Mouse (Mus musculus) intestine, embryonic 14.5 days (tissue): Measurements from ENCODE around the gene Ncaph2. TPM values are rescaled to one million over a fixed set of nuclear protein-coding genes. Genes with fewer than 3 reads are reported as not detected.

ENCODE experiments used
- ATAC-seq: fragments of 200-750 bp; cut with Nextera tagmentation; replicated peaks from 2 replicates; pipeline ENCODE4 v1.8.0; 2017; ENCODE audit warnings: low read depth, moderate number of reproducible peaks, moderate TSS enrichment, moderate library complexity; ENCODE audit not compliant: low FRiP score, low TSS enrichment
- DNase-seq: peaks from one replicate; pipeline ENCODE4 v3.0.0-alpha.2; 2018; ENCODE audit warnings: low spot score
- H3K27ac ChIP-seq: fragments of 300-500 bp; sonication (generic); 2 replicates; pipeline ENCODE4 v1.5.1; 2014; ENCODE audit warnings: low read depth, mild to moderate bottlenecking, control low read depth
- H3K27me3 ChIP-seq: fragments of 300-500 bp; sonication (generic); replicated peaks from 2 replicates; pipeline ENCODE4 v1.6.1; 2014; ENCODE audit warnings: low read length, control low read depth; ENCODE audit not compliant: control insufficient read depth, insufficient read depth
- H3K36me3 ChIP-seq: fragments of 300-500 bp; sonication (generic); 2 replicates; pipeline ENCODE4 v1.6.1; 2014; ENCODE audit warnings: low read length, control low read depth; ENCODE audit not compliant: control insufficient read depth, insufficient read depth
- H3K4me1 ChIP-seq: fragments of 300-500 bp; sonication (generic); replicated peaks from 2 replicates; pipeline ENCODE4 v1.6.1; 2014; ENCODE audit warnings: low read length, control low read depth, mixed read lengths; ENCODE audit not compliant: control insufficient read depth, insufficient read depth
- H3K4me2 ChIP-seq: fragments of 300-500 bp; sonication (generic); 2 replicates; pipeline ENCODE4 v1.6.1; 2014; ENCODE audit warnings: low read length
- H3K4me3 ChIP-seq: fragments of 300-500 bp; sonication (generic); 2 replicates; pipeline ENCODE4 v1.5.1; 2014; ENCODE audit warnings: low read depth, low read length, control low read depth, mixed read lengths
- H3K9ac ChIP-seq: fragments of 300-500 bp; sonication (generic); 2 replicates; pipeline ENCODE4 v1.6.1; 2014; ENCODE audit warnings: mild to moderate bottlenecking, low read length
- H3K9me3 ChIP-seq: fragments of 300-500 bp; sonication (generic); 2 replicates; pipeline ENCODE4 v1.6.1; 2016; ENCODE audit warnings: low read length, control low read depth; ENCODE audit not compliant: control insufficient read depth
- WGBS: fragments of 180-500 bp; shearing (Covaris S2); extraction: QIAGEN DNeasy Blood & Tissue Kit; methylation state at CpG from one replicate; pipeline ENCODE4 v1.1.7; 2014; 5-methylcytosine and 5-hydroxymethylcytosine counted together
- polyA plus RNA-seq: library from polyadenylated mRNA; unstranded; fragments of >200 nt; fragmentation: Nextera tagmentation; extraction: Ambion mirVana; gene quantifications from 2 replicates; pipeline ENCODE4 v1.2.1, GENCODE M21; 2014

Gene Ncaph2
- polyA plus RNA-seq, 1 experiment from 2014 or later: 157 TPM

- 79% methylated on average over 14 of the region's 14 CpGs for WGBS
- H3K9me3 ChIP-seq: no peaks in the 10 kb centered on the region
- no peak overlapping the region for H3K4me3 ChIP-seq
- ATAC-seq (no peak), DNase-seq (no peak)
- no peaks in the 10 kb centered on the region for H3K27me3 ChIP-seq
- H3K4me1 ChIP-seq: no peaks in the 10 kb centered on the region
- H3K9ac ChIP-seq: no peak overlapping the region
- no peaks in the 10 kb centered on the region for H3K36me3 ChIP-seq
- no peak overlapping the region for H3K27ac ChIP-seq
- H3K4me2 ChIP-seq: no peak overlapping the region
Measured at GRCm38 (mm10) chr15:89336422-89336821, 19.1 kb upstream of the Ncaph2 start.

DNA sequence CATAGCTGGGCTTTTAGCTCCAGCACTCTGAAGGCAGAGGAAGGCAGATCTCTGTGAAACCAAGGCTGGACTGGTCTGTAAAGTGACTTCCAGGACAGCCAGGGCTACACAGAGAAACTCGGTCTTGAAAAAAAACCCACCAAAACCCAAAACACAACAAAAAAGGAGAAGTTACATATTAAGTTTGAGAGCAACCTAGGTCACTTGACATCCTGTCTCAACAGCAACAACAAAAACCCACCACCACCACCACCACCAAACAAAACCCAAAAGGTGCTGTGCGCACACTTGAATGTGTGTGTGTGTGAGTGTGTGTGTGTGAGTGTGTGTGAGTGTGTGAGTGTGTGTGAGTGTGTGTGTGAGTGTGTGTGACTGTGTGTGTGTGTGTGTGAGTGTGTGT, 15.8 kb upstream of the Ncaph2 start:
- no peaks in the 10 kb centered on the region for H3K27me3 ChIP-seq
- DNase-seq (no peak), ATAC-seq (no peak)
- no peaks in the 10 kb centered on the region for H3K36me3 ChIP-seq
- H3K9me3 ChIP-seq: no peaks in the 10 kb centered on the region
- H3K4me2 ChIP-seq: no peak overlapping the region
- no peaks in the 10 kb centered on the region for H3K4me1 ChIP-seq
- 85% methylated on average over 2 of the region's 2 CpGs for WGBS
- H3K4me3 ChIP-seq: no peak overlapping the region
- no peak overlapping the region for H3K27ac ChIP-seq
- no peak overlapping the region for H3K9ac ChIP-seq

DNA sequence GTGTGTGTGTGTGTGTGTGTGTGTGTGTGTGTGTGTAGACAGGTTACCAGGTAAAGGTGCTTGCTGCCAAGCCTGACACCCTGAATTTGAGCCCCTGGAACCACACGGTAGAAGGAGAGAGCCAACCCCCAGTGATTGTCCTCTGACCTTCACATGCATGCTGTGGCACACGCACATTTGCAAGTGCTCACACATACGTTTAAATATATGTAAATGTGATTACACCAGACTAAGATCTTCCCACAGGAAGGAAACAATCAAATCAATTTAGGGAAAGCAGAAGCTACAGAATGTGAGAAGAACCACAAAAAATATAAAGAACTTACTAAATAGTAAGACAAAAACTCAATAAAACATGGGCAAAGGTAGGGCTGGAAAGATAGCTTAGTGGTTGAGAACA, 15.4 kb upstream of the Ncaph2 start:
- H3K27me3 ChIP-seq: no peaks in the 10 kb centered on the region
- DNase-seq (no peak), ATAC-seq (no peak)
- no peak overlapping the region for H3K9ac ChIP-seq
- H3K36me3 ChIP-seq: no peaks in the 10 kb centered on the region
- no peak overlapping the region for H3K4me2 ChIP-seq
- no peaks in the 10 kb centered on the region for H3K4me1 ChIP-seq
- WGBS: 78% methylated on average over 3 of the region's 3 CpGs
- no peaks in the 10 kb centered on the region for H3K9me3 ChIP-seq
- H3K4me3 ChIP-seq: no peak overlapping the region
- H3K27ac ChIP-seq: no peak overlapping the region

DNA sequence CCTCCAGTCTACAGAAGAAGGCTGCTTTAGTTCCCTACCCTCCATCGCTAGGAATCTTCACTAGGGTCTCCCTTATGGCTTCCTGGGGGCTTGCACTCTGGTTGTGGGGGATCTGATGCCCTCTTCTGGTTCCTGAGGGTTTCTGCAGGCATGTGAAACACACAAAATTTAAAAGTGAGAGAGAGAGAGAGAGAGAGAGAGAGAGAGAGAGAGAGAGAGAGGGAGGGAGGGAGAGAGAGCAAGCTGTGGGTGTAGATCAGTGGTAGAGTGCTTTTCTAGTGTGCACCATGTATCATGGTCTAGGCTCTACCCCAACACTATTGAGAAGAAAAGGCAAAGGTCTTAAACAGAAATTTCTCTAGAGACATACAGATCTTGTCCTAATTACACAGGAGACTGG, 13.8 kb upstream of the Ncaph2 start:
- no peaks in the 10 kb centered on the region for H3K27me3 ChIP-seq
- 50% methylated on average over 1 of the region's 1 CpGs for WGBS
- H3K4me3 ChIP-seq: no peak overlapping the region
- H3K27ac ChIP-seq: no peak overlapping the region
- DNase-seq (no peak), ATAC-seq (no peak)
- H3K9ac ChIP-seq: no peak overlapping the region
- no peaks in the 10 kb centered on the region for H3K4me1 ChIP-seq
- H3K36me3 ChIP-seq: no peaks in the 10 kb centered on the region
- H3K9me3 ChIP-seq: no peaks in the 10 kb centered on the region
- no peak overlapping the region for H3K4me2 ChIP-seq

GRCm38 (mm10) chr15:89343325-89343724, 12.2 kb upstream of the Ncaph2 start:
- 88% methylated on average over 3 of the region's 3 CpGs for WGBS

DNA sequence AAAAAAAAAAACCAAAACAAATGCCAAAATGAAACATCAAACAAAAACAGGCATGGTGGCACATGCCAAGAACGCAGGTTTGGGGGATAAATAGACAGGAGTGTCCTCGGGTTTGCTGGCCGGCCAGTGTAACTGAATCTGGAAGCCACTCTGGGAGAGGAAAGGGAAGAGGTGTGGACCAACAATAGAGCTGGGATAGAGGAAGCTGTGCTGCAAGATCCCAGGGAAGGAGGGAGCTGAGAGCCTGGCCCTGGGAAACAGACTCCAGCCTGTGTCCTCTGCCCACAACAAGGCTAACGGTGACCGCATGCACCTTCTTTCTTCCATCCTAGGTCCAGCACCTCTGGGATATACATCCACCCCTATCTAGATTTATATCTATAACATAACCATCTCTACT, 5.1 kb upstream of the Ncaph2 start:
- Histone ChIP-seq H3K4me1 (peaks cover 7% of the 10 kb centered on the region), H3K9ac (no peak overlapping the region), H3K9me3 (no peaks in the 10 kb centered on the region), H3K27ac (no peak overlapping the region), H3K4me2 (no peak overlapping the region), H3K36me3 (peaks cover 42% of the 10 kb centered on the region), H3K27me3 (no peaks in the 10 kb centered on the region), H3K4me3 (no peak overlapping the region)
- no peak for ATAC-seq
- DNase-seq: no peak
- 87% methylated on average over 5 of the region's 5 CpGs for WGBS

More at GRCm38 (mm10) chr15:89343325-89343724, 12.2 kb upstream of the Ncaph2 start:
- H3K4me2 ChIP-seq: no peak overlapping the region
- H3K9me3 ChIP-seq: no peaks in the 10 kb centered on the region
- H3K36me3 ChIP-seq: no peaks in the 10 kb centered on the region
- H3K9ac ChIP-seq: no peak overlapping the region
- no peaks in the 10 kb centered on the region for H3K4me1 ChIP-seq
- no peak overlapping the region for H3K4me3 ChIP-seq
- ATAC-seq (no peak), DNase-seq (no peak)
- no peak overlapping the region for H3K27ac ChIP-seq
- H3K27me3 ChIP-seq: no peaks in the 10 kb centered on the region

GRCm38 (mm10) chr15:89351302-89351701, 4.2 kb upstream of the Ncaph2 start:
- H3K9me3 ChIP-seq: no peaks in the 10 kb centered on the region
- no peak for DNase-seq
- 81% methylated on average over 15 of the region's 15 CpGs for WGBS
- H3K4me3 ChIP-seq: no peak overlapping the region
- no peaks in the 10 kb centered on the region for H3K27me3 ChIP-seq
- no peak overlapping the region for H3K9ac ChIP-seq
- peaks cover 7% of the 10 kb centered on the region for H3K4me1 ChIP-seq
- no peak overlapping the region for H3K4me2 ChIP-seq
- H3K36me3 ChIP-seq: peaks cover 42% of the 10 kb centered on the region
- H3K27ac ChIP-seq: no peak overlapping the region
- no peak for ATAC-seq

DNA sequence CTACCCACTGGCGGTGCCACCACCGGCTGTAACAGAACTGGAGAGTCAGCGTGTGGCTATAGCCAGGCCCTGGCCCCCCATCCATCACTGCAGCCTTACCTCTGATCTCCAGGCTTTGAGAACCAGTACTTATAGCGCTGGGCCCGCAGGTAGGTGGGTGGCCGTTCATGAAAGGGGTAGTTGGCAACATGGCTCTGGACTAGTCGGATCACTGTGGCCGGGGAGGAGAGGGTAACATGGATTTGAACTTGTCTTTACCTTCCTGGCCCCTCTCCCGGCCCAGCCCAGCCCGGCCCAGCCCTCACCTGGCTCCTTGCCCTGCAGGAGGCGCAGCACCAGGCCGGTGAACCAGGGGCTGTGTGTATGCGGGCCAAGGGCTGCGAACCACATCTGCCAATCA, 3.5 kb upstream of the Ncaph2 start:
- Histone ChIP-seq H3K9me3 (no peaks in the 10 kb centered on the region), H3K4me3 (no peak overlapping the region), H3K4me1 (peaks cover 10% of the 10 kb centered on the region), H3K27me3 (no peaks in the 10 kb centered on the region), H3K36me3 (peaks cover 42% of the 10 kb centered on the region), H3K27ac (no peak overlapping the region), H3K4me2 (no peak overlapping the region), H3K9ac (no peak overlapping the region)
- no peak for ATAC-seq
- DNase-seq: no peak
- WGBS: 94% methylated on average over 14 of the region's 14 CpGs

DNA sequence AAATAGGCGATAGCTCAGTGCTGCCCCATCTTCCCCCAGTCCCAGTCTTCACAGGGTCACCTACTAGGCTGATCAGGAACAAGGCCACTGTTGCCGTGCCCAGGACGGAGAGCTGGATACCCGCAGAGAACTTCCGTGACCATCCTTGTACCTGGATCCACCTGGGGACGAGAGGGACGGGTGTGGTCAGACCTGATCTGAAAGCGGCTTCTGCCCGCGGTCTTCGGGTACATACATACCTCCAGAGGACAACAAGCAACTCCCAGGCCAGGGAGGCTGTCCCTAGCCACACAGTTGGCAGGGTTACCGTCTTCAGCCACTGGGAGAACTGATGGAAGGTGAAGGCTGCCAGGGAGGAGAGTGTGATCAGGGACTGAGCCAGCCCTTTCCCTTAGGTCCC, 2.7 kb upstream of the Ncaph2 start:
- DNase-seq (no peak), ATAC-seq (no peak)
- Histone ChIP-seq H3K27me3 (no peaks in the 10 kb centered on the region), H3K9me3 (no peaks in the 10 kb centered on the region), H3K27ac (no peak overlapping the region), H3K4me1 (peaks cover 14% of the 10 kb centered on the region), H3K4me3 (no peak overlapping the region), H3K9ac (no peak overlapping the region), H3K4me2 (no peak overlapping the region), H3K36me3 (peaks cover 42% of the 10 kb centered on the region)
- WGBS: 95% methylated on average over 12 of the region's 12 CpGs
